Mouse (Mus musculus): Measurements from ENCODE around the gene Lrig1. TPM values are rescaled to one million over a fixed set of nuclear protein-coding genes. Genes with fewer than 3 reads are reported as not detected.

Lrig1 gene
- total RNA-seq (2023) = under 1 TPM; 0.33 to 0.38 TPM

DNA sequence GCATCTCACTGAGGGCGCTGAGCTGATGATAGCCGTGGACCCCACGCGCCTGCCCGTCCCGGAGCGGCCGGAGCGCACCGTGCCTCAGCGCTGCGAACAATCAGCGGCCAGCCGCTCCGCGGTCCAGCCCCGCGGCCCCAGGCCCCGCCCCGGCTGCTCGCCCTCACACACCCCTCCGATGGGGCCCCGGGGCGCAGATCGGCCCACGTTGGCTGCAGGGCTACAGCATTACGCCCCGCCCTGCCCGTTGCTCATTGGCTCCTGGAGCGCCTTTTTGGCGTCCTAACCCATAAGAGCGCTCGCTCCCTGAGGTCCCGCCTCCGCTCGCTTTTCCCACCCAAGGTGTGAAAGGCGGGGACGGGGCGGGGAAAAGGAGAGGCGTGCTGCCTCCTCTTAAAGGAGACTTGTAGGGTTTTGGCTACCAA lies at the start of gene Lrig1:
Gene Lrig1, minus strand, starts transcription at position 92 of the 425 bp plus-strand sequence.

Other genes with a start within 250 kb of the Lrig1 start
- 10 to 100 TPM; 11.6 to 30.5 TPM for gene Slc25a26, start 199.8 kb downstream of the Lrig1 start, total RNA-seq (2023)

Data from B cell, adult 67 days (primary cell).